Mouse (Mus musculus): ENCODE results near the gene Gm8332.

DNA sequence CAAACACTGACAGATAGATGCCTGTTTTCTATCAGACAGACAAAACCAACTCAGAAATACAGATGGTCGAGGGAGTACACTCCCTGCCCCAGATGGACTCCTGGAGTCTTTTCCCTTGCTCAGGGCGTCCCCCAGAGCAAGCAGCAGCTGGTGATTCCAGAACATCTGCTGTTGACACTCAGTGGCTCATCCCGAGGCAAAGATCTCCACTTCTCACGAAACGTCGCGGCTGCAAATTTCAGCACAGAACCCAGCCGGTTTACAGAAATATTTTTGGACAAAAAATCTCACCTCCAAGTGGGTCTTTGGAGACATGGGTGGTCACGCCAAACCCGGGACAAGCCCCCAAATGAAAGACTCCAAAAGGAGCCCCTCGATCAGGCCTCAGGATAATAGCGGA lies 35.3 kb downstream of the Gm8332 start:
- no peak for TF ChIP-seq POLR2A (IDR thresholded peaks at IDR 0.05; ENCODE audit: borderline replicate concordance, extremely low read depth, insufficient read depth, insufficient read length, poor library complexity, severe bottlenecking)
- no peak for TF ChIP-seq CTCF (IDR thresholded peaks at IDR 0.05; ENCODE audit: borderline replicate concordance, extremely low read depth, insufficient read depth, insufficient read length)

All from brain, embryonic 14.5 days (tissue).